Mouse (Mus musculus) ovary, postnatal 14 days (tissue): ENCODE measurements around the gene Hspb7.

Source experiments
- DNase-seq: peaks from one replicate; pipeline ENCODE4 v3.0.0; 2022; ENCODE audit warnings: low spot score

The Hspb7 gene

DNA sequence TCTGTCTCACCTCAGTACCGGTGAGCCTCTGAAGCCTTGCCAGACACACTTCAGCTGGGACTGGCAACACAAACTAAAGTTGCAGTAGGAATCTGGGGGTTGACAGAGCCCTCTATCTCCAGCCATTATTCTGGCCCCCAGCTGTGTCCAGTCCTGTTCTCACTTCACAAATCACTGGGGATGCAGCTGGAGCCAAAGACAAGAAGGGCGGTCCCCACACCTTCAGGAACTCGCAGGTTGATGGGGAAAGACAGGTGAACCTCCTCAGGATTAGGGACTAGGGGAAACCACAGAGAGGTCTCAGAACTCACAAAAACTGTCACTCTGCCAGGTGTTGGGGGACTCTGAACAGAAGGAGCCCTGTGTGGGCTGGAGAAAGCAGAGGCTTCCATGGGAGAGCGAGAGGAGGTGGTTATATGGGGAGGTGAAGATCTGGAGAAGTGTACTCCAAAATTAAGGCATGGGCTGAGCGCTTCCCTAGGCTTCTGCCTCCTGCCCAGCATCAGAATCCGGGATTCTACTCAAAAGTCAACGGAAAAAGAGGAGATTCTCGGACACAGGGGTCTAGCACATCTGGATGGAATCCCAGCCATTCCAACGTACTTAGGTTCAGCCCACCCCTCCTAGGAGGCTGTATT, at the start of gene Hspb7:
Gene Hspb7, plus strand, starts transcription at position 588 of the 638 bp plus-strand sequence.
- DNase-seq, result no peak

DNA sequence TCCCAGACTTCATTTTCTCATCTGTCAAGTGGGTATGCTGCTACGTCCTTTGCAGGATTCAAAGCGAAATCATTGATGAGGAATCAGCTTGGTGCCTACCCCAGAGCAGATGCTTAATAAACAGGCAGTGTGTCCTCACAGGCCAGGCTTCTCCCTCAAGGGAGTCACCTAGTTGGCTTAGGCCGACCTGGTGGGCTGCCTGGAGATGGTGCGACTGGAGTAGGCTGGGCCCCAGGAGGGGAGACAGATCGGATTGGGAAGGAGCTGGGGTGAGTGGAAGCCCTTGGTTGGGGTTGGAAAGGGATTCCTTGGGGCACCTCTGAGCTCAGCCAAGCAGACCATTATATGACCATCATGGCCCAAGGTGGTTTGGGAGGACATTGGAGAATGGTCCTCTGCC, 48.2 kb upstream of the Hspb7 start:
- no peak for DNase-seq

DNA sequence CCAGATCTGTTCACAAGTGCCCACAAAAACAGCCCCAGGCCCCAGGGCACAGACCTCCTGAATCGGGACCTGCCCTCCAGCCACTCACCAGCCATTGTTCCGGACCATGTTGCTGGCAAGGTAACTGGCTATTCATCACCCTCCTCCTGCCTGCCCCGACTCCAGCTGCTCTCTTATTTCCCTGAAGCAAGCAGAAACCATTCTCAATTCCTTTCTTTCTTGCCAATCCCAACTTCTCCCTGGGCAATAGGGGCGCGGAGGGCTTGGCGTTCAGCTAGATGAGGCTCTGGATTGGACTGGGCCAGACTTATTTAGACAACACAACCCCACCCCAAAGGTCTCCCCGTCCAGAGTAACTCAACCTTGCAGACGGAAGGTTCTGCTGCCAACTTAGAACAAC, 40.9 kb upstream of the Hspb7 start:
- DNase-seq, result no peak

DNA sequence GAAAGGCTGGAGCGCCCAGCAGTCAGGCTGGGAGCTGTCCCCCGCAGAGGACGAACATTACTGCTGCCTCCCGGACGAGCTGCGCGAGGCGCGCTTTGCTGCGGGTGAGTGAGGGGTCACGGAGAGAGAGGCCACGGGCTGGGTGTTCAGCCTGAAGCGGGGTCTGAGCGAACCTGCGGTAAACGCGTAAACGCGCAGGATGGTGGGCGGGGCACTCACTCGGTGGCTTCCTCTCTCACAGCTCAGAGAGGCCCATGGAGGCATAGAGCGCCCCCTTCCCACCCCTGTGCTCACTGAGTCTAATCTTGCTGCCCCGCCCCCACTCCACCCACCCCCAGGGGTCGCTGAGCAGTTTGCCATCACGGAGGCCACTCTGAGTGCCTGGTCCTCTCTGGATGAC, 38.2 kb upstream of the Hspb7 start:
- no peak for DNase-seq

DNA sequence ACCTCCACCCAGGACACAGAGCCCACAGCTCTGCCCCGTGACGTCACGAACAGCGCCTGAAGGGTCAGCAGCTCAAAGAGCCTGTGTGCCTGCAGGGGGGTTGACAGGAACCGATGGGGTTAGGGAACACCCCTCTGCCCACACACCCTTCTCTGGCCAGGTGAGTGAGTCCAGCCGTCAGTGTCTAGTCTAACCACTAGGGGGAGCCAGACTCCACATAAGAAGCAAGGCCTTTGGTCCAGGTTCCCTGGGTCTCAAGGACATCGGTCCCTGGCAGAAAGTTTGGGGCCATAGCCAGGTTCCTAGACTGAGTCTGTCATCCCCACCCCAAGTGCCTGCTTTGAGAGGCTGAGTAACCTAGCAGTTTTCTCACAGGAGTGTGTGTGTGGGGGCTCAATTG, 35.3 kb upstream of the Hspb7 start:
- no peak for DNase-seq

DNA sequence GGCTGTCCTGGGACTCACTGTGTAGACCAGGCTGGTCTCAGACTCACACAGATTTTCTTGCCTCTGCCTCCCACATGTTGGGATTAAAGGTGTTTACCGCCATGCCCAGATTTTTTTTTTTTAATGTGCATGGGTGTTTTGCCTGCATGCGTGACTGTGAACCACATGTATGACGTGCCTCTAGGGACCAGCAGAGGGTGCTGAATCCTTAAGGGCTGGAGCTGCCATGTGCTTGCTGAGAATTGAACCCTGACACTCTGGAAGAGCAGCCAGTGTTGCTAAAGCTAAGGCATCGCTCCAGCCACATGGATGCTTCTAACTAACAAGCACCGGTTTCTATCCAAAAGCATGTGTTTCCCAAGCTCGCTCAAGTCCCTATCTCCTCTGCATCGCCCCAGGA, 34.4 kb upstream of the Hspb7 start:
- no peak for DNase-seq

DNA sequence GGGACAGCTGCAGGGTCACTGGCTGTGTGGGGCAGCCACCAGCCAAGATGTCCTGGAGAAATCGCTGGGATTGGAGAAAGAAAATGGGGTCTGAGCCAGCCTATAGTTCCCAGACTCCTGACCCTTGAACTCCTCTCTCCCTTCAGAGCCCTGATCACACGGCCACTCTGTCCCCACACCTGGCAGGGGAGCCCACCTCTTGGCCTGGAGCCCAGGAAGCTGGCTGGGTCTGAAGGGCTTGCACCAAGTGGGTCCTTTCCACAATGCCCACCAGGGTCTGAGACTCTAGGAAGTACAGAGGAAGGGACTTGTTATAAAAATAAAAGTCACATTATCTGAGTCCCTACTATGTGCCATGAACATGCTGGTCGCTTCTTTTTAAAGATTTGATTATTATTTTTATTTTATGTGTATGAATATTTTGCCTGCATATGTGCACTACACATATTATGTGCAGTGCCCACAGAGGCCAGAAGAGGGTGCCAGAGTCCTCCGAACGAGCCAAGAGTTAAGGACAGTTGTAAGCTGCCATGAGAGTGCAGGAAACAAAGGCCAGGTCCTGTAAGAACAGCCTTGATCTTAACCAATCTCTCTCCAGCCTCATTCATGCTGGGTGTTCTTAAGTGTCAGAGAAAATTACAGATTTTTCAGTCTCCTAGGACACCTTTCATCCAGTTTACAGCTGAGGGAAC, 33.3 kb upstream of the Hspb7 start:
- peak; percentile 69 for DNase-seq

DNA sequence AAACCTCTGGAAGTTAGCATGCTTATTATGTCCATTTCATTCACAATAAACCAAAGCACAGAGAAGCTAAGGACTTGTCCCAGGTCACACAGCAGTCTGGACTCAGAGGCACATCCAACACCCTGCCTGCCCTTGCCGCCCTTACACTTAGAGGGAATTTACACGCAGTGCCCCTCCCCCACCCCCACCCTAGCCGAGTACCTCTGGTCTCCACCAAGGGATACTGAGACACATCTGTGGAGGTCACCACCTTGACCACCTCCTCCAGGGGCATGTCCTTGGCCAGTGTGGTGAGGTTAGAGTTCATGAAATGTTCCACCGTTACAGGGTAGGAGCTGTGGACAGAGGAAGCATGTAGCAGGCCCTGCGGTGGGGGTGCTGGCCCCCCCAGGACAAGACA, 32.6 kb upstream of the Hspb7 start:
- DNase-seq, result no peak

DNA sequence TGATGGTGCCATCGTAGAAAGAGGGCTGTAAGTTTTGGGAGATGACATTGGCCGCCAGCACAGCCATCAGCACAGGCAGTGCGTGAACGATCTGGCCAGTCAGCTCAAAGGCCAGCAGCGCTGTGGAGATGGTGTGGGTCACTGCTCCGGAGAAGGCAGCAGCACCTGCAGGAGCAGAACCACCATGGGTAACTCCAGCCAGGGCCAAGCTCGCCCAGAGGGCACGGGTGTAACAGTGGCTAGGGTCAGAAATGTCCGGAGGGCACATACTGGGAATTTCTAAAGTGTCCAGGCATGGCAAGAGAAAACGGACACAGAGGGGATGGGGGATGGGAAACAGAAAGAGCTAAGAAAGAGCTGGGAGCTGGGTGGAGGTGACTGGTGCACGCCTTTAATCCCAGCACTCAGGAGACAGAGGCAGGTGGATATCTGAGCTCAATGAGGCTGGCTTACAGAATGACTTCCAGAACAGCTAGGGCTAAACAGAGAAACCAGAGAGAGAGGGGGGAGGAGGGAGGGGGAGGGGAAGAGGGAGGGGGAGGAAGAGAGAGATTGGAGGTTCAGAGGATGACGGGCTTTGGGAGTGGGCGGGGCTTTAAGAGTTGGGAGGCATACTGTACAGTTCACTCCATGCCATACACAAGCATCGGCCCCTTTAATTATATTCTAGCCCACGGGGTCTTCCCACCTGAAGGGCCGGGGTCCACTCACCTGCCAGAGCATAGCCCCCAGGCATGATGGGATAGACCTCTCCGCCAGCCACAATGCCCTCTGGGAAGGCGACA, 31.0 kb upstream of the Hspb7 start:
- no peak for DNase-seq

DNA sequence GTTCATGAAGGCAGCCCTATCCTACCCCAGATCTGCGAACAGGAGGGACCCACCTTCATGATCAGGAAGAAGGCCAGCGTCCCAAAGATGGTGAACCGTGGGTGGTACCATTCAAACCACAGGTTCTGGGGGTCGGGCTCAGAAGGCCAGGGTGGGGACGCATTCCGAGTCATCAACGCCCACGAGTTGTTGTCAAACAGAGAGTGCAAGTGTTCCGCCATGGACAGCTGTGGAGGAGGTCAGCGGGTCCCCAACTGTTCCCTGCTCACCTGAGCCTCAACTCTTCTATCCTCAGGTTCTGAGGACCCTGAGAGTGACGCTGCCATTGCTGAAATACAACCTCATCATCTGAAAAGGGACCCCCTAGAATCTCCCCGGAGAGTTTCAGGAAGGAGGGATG, 29.3 kb upstream of the Hspb7 start:
- no peak for DNase-seq

DNA sequence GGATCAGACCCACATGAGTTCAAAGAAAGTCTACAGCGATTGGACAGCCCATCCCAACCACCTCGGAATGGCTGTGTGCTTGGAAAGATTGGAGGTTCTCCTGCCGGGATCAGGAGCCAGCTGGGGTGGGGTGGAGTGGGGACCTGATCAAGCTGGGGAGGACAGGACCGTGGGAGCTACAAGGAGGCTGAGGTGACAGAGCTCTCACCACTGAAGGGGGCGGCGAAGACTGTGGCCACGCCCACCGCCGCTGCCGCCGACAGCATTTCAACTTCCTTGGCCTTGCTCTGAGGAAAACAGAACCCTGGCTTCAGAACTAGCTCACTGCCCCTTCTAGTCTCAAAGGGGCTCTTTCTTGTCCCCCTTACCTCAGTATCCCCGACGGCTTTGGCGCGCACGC, 25.8 kb upstream of the Hspb7 start:
- DNase-seq, result no peak

DNA sequence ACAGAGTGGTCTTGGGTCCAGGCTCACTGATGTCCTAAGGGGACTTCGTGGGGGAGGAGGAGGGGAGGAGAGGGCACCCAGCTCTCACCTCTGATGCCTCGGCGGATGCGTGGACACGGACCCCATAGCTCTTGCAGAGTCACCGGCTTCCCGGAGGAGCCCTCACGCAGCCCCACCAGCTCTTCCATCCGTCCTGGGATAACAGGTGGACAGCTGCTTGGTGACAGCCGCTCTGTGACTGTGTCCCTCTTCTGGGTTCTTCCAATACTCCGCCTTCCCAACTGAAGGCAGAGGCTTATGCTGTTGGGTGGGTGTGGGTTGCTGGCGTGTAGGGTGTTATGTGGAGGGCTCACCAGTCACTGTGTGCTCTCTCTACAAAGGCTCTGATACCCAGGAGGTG, 22.7 kb upstream of the Hspb7 start:
- DNase-seq, result no peak

DNA sequence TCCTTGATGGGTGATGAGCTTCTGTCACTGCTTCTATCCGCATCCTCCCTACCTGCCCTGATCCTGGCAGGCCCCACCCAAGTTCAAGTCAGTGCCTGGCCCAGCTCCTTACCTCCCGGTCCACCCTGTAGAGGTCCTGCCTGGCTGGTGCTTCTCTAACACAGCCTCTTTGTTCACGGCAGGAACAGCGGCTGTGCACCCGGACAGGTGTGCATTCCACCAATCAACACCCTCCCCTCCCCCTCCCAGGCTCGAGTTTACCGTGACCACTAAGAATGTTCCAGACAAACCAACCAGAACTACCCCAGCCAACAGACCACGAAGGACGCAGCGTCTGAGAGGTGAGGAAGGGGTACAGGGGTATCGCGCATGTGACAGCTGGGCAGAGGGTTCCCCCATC, 22.0 kb upstream of the Hspb7 start, which contains the start of gene Clcnka:
Gene Clcnka, minus strand, starts transcription at position 180 of the 400 bp plus-strand sequence.
- no peak for DNase-seq

DNA sequence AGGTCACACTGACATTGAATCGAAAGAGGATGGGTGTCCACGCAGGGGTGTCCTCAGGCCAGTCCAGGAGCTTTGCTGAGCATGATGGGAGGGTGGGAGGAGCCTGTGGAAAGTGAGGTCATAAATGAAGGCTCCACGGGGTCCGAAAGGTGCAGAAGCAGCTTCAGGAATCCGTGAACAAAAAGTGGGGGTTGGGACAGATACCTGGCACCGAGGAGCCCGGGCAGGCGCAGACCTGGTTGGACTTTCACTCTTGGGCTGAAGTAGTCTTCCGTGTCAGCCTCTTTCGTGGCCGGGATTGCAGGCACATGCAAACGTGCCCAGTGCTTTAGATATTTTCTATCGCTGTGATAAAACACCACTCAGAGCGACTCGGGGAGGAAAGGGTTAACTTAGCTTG, 20.4 kb upstream of the Hspb7 start:
- no peak for DNase-seq

DNA sequence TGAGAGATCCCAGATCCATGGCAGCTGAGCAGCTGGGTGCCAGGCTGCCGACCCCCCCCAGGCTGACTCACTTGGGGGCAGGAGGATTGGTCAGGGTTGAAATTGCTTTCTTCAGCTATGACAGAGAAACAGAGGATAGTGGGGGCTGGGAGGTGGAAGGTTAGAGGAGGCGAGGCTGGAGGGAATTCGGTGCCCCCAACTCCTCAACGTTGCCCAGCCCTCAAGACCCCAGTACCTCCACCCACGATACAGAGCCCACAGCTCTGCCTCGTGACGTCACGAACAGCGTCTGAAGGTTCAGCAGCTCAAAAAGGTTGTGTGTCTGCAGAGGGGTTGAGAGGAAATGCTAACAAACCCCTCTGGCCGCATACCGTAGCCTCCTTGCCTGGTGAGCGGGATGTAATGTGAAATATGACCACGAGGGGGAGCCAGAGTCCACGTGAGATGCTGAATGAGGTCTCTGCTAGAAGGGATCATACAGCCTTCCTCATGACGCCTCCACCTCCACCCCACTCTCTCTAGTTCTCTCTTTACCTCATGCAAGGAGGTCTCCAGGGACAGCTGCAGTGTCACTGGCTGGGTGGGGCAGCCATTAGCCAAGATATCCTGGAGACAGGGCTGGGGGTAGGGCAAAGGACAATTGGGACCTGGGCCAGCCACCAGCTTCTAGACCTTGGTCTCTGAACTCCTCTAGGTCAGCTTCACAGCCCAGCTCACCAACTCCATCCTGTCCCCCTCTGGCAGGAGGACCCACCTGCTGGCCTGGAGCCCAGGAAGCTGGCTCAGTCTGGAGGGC, 15.9 kb upstream of the Hspb7 start:
- peak; percentile 94 for DNase-seq

DNA sequence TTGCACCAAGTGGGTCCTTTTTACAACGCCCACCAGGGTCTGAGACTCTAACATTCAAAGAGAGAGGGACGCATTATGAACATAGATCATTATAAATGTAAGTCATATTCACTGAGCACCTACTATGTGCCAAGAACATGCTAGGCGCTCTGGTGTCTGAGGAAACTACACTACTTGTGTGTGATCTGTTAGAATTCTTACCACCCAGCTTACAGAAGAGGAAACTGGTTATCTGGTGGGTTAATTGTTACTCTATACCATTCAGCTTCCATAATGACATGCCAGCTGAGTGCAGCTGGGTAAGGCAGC, 15.3 kb upstream of the Hspb7 start:
- DNase-seq, result no peak

DNA sequence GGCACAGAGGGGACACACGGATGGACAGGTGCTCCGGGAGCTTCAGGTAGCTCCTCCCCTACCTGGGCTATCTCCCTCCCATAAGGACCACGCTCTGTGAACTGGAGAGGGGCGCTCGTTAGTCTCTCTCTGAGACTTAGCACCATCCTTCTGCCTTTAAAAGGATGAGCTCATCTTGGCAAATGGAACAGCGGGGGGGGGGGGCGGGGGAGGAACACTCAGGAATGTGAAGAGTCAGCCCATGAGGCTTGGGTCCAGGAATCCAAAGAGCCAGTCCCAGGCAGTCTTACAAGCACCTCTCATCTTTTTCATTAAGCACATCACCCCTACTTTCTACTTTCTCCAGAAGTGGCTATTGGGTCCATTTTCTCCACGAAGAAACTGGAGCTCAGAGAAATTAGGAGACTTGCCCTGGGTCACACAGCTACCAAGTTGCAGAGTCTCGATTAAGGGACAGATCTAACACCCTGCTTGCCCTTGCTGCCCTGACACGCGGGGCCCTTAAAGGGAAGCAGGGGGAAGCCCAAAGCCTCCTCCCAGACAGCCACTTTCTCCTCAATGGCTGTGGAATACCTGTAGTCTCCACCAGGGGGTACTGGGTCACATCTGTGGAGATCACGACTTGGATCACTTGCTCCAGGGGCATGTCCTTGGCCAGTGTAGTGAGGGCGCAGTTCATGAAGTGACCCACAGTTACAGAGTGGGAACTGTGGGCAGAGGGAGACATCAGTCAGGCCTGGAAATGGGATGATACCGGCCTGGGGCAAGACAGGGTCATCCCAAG, 13.9 kb upstream of the Hspb7 start:
- peak; percentile 41 for DNase-seq

DNA sequence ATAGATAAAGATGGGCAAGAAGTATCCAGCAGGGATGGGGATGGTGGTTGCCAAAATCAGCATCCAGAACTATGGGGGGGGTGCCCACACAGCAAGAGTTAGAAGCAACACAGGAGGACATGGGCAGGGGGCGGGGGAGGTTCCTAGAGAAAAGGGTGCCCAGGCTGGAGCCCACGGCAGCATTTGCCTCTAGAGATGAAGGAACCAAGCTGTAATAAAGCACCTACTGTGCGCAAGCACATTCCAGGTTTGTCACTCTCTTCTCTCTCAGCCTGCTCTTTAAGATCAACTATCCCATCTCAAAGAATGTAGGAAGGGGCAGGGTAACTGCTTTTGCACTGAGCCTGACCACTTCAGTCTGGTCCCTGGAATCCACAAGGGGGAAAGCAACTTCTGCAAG, 12.0 kb upstream of the Hspb7 start:
- no peak for DNase-seq

DNA sequence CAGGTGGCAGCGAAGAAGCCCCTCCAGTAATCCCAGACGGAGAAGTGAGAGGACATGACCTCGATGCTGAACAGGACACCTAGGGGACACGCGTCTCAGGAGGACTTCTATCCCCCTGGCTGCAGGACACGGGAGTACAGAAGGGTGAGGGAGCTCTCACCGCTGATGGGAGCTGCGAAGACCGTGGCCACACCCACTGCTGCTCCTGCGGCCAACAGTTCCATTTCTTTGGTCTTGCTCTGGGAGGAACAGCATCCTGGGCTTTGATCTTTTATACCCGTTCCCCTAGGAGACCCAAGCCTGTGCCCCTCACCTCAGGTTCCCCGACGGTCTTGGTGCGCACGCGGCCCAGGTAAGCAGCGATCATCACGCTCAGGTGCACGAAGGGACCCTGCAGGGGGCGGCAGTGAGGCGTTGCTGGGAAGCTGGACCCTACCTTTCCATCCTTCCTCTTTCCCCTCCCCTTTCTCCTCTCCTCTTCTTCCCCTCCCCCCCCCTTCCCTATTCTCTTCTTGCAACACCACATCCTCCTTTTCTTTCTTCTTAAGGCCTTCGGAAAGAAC, 9.1 kb upstream of the Hspb7 start:
- no peak for DNase-seq

DNA sequence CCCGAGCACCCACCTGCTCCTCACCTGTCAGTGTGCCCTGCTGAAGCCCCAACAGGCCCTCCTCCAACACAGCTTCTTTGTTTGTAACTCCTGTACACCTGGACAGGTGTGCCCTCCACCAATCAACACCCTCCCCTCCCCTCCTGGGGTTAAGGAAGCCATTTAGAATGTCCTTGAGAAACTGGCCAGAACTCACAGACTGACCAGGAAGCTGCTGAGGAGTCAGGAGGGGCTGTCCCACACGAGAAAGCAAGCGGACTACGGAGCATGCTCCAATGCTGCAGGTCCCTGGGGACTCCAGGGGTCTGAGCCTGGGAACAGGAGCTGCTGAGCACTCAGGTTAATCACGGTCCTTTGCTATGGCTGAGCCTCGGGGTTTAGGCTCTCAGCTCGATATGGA, 4.7 kb upstream of the Hspb7 start, which contains the start of gene Clcnkb:
Gene Clcnkb, minus strand, starts transcription at position 91 of the 400 bp plus-strand sequence.
- no peak for DNase-seq
